Mouse (Mus musculus): ENCODE results near the gene Lin9.
"Not testable (repeated sequence)": the region's sequence is repeated elsewhere in the genome, so short reads cannot be mapped to it uniquely, and the experiment has no call there.

Lin9 gene

DNA sequence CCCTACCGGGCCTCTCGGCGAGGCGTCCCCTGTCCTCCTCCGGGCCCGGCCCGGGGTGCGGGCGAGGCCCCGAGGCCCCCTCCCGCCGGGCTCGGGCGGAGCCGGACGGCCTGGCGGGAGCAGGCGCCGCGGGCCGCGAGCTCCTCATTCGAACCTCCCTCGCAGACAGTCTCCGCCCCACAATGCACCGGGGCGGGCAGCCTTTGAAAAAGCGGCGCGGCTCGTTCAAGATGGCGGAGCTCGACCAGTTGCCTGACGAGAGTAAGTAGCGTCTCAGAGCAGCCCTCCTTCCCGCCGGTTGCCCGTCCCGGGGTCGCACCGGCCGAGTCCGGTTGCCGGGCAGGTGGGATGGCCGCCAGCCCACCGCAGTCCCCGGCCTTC, at the start of gene Lin9:
Gene Lin9 (plus strand): TSS at position 14 of the 381 bp plus-strand sequence.
- DNase-seq, result peak; percentile 92

- no peak for DNase-seq
Observed at GRCm38 (mm10) chr1:180600578-180600977, 40.4 kb upstream of the Lin9 start.

DNA sequence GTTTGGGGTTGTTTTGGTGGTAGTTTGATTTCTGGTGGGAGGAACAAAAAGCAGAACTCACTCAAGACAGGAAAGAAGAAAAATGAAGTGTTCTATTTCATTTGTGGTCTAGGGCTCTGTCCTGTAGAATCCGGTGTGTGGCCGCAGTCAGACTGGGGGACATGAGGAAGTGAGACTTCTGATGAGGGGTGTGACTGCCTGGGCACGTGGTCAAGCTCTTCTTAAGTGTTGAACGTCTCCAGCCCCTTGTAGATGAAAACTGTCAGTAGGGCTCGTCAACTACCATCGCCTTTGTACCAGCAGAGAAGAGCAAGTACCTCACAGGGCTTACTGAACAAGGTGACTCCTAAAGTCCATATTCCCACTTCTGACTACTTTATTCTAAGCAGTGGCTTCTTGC, 39.1 kb upstream of the Lin9 start:
- DNase-seq, result no peak

- no peak for DNase-seq
Observed at GRCm38 (mm10) chr1:180604579-180604978, 36.4 kb upstream of the Lin9 start.

- DNase-seq, result no peak
Observed at GRCm38 (mm10) chr1:180606106-180606505, 34.8 kb upstream of the Lin9 start.

GRCm38 (mm10) chr1:180606796-180607577, 34.0 kb upstream of the Lin9 start:
- no peak for DNase-seq

- DNase-seq, result no peak
Observed at GRCm38 (mm10) chr1:180607578-180607879, 33.4 kb upstream of the Lin9 start.

DNA sequence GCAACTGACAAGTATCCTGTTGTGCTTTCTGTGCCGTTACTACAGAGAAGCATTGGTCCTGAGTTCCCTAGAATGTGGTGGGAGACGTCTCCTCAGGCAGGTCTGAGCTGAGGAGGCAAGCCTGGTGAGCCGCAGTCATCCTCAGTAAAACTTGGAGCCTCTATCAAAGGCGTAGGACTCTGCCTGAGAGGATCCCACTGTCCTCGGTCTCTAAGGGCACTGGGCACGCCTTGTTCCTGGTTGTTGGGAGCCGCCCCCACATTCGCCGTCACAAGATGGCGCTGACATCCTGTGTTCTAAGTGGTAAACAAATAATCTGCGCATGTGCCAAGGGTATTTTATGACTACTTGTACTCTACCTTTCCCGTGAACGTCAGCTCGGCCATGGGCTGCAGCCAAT, 29.1 kb upstream of the Lin9 start:
- not testable (repeated sequence) for DNase-seq

- DNase-seq, result no peak
Observed at GRCm38 (mm10) chr1:180616762-180617161, 24.2 kb upstream of the Lin9 start.

GRCm38 (mm10) chr1:180622389-180622788, 18.6 kb upstream of the Lin9 start:
- no peak for DNase-seq

DNA sequence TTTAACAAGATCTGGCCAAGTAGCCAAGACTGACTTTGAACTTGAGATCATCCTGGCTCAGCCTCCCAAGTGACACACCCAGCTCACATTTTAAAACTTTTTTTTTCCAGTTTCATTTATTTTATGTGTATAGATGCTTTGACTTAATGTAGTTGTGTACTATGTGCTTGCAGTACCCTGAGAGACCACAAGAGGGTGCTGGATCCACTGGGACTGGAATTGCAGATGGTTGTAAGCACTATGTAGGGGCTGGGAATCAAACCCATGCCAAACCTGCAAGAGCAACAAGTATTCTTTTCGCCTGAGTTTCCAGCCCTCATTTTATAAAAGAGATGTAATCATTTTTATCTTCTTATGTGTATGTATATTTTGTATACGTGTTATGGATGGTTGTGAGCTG, 17.0 kb upstream of the Lin9 start:
- DNase-seq, result no peak

- DNase-seq, result peak; percentile 56
Observed at GRCm38 (mm10) chr1:180626141-180626540, 14.8 kb upstream of the Lin9 start.

DNA sequence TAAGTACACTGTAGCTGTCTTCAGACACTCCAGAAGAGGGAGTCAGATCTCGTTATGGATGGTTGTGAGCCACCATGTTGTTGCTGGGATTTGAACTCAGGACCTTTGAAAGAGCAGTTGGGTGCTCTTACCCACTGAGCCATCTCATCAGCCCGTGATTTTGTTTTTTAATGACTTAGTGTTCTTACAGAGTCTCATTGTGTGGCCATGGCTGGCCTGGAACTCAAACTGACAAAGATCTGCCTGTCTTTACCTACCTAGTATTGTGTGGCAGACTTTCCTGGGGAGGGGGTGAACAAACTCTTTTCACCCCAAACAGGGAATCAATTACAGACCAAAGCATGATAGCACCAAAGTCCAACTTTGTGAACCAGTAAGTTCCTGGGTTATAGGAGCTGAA, 3.2 kb upstream of the Lin9 start:
- DNase-seq, result not testable (repeated sequence)

DNA sequence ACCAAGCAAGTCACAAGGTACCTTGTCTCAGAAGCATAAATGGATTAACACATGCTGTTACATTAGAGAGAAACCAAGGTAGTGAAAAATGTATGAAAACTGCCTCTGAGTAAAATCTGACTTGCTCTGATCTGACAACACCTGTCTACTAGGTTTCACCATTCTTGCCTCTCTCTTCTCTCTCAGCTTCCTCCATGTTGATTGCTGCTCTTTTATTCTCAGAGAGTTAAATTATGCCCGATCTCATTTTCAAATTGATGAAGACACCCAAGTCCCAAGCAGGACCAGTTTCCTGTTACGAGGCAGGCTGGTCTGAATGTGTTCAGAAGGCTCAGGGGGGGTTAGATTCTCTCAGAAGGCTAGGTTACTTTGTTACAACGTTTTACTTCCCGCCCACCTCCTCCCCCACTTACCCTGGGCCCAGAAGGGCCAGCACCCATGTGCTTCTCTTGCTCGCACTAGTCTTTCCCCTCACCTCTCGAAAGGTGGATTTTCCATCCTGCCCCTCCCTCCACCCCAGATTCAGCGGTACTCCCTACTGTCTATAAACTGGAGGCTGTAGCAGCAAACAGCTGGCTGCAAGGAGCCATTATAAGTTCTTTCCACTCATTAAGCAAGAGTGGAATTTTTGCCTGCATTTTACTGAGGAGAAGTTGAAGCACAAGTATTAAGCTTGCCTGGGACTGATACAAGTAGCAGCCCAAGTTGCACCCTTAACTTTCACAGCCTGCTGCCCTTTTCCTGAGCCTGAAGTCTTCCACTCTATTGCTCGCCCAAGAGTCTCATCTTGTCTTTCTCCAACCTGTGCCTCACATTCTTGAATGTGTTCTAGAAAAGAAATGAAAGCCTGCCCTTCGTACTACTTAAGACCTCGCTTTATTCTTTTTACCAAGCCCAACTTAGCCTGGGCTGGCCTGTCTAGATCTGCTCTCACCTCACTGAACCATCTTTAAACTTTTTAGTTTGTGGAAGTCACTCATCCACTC, 1.2 kb upstream of the Lin9 start:
- no peak for DNase-seq

- peak; percentile 17 for DNase-seq
Observed at GRCm38 (mm10) chr1:180640605-180641125, 285 bp upstream of the Lin9 start.

GRCm38 (mm10) chr1:180641518-180642227, 723 bp downstream of the Lin9 start:
- DNase-seq, result no peak

DNA sequence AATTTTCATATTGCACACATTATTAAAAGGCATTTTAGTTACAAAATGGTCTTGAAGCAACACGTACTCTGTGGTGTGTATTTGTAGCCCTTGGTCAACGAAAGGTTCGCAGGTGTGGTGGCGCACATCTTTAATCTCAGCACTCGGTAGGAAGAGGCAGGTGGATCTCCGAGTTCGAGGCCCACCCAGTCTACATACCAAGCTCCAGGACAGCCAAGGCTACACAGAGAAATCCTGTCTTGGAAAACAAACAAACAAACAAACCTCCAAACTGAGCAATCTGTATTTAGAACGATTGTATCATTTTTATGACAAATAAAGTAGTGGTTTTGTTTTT, 1.2 kb downstream of the Lin9 start:
- no peak for DNase-seq

- no peak for DNase-seq
Observed at GRCm38 (mm10) chr1:180691284-180691683, 50.3 kb downstream of the Lin9 start.

GRCm38 (mm10) chr1:180696626-180697352, 55.8 kb downstream of the Lin9 start, which contains the start of gene Mixl1:
Mixl1 (minus strand) TSS chr1:180697034.
- DNase-seq, result no peak

GRCm38 (mm10) chr1:180698063-180698462, 57.1 kb downstream of the Lin9 start:
- no peak for DNase-seq

GRCm38 (mm10) chr1:180703400-180703799, 62.5 kb downstream of the Lin9 start:
- DNase-seq, result peak; percentile 22

GRCm38 (mm10) chr1:180707368-180707767, 66.4 kb downstream of the Lin9 start:
- DNase-seq, result no peak
